Mouse (Mus musculus): ENCODE data around the gene Klhdc7b.

Gene Klhdc7b

DNA sequence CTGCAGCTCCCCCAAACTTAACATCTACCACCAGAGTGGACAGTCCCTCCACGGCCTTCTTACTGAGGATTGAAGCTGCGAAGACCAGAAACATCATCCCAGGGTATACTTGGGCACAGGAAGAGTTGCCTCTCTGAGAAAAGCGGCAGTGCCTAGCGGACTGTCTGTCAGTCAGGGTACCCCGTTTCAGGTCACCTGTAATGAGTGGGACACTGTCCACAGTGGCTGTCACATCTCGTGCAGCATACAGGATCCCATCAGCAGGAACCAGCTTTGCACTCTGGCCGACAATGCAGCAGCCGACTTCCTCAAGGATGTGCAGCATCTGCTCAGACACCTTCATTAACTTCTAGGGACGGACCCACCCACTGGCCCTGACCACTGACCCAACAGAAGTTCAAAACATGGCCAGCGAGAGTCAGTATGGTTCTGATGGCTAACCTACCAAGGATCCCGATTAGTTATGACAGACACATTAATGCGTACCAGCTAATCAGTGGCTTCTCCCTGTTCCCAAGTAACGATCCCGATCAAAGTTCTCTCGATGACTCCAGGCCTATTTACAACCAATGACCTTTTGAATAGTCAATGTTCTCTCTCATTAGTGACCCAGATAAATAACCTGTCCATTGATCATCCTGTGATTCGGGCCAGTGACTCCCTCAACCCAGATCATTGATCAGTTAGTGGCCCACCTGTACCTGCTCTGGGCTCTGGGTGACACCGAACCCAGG, 9.7 kb upstream of the Klhdc7b start:
- DNase-seq (ENCODE audit: low spot score in 2 of 2): no peak

DNA sequence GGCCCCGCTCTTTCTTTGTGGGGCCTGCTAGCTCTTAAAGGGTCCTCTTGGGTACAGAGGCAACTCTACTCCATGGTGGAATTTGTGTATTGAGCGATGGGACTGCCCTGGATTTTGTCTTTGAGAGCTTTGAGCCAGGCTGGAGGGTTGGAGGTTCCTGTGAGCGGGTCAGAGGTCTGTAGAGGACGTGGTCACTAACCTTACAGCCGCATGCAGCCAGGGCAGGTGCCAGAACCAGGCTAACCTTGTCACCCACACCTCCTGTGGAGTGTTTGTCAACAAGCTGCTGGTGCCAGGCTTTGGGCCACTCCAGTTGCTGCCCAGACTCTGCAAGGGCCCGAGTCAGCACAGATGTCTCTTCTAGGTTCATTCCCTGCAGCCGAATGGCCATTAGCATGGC, 8.7 kb upstream of the Klhdc7b start:
- DNase-seq (ENCODE audit: low spot score in 2 of 2): no peak

DNA sequence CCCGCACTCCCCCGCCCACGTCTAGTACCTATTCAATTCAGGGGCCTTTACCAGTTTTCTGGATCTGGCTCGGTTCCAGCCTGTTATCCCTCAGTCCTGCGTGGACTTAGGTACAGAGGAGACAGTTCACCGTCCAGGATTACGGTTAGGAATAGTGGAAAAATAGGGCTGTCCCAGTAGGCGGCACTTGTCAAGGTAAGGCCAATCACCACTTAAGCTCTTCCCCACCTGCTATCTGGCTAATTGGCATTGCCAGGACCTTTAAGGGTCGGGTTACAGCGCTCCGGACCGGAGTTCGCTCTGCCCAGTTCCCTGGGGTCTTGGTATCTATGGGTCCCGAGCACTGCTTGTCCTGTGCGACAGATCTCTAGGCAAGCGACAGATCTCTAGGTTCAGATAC, 7.8 kb upstream of the Klhdc7b start, which contains the start of gene Tymp:
Gene Tymp, minus strand, starts transcription at position 83 of the 400 bp plus-strand sequence.
- DNase-seq (ENCODE audit: low spot score in 2 of 2): no peak

DNA sequence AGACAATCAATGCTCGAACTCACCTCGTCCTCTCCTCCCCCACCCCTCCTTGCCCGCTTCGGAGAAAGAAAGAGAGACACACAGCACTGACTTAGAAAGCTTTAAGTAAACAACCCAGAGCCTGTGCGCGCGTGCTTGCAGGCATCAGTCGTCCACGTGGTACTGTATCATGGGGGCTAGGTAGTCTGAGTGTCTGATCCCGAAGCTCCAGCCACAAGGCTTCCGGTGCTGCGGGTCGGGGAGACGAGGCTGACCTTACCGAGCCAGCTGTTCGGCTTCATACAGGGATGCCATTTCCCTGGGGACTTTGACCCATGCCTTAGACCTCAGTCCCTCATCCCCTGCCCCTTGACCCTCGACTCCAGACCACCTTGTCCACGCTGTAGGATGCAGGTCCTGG, 7.4 kb upstream of the Klhdc7b start:
- DNase-seq (ENCODE audit: low spot score in 2 of 2): no peak

GRCm38 (mm10) chr15:89377938-89378828, 6.5 kb upstream of the Klhdc7b start:
- no peak for DNase-seq (ENCODE audit: low spot score in 2 of 2)

- no peak for DNase-seq (ENCODE audit: low spot score in 2 of 2)
Measured at GRCm38 (mm10) chr15:89378831-89379401, 5.8 kb upstream of the Klhdc7b start, which contains the start of gene Odf3b. TSS of gene Odf3b (minus strand) at chr15:89379282.

- DNase-seq (ENCODE audit: low spot score in 2 of 2): no peak
Measured at GRCm38 (mm10) chr15:89379429-89379828, 5.3 kb upstream of the Klhdc7b start.

- no peak for DNase-seq (ENCODE audit: low spot score in 2 of 2)
Measured at GRCm38 (mm10) chr15:89387127-89387526, 2.4 kb downstream of the Klhdc7b start.

DNA sequence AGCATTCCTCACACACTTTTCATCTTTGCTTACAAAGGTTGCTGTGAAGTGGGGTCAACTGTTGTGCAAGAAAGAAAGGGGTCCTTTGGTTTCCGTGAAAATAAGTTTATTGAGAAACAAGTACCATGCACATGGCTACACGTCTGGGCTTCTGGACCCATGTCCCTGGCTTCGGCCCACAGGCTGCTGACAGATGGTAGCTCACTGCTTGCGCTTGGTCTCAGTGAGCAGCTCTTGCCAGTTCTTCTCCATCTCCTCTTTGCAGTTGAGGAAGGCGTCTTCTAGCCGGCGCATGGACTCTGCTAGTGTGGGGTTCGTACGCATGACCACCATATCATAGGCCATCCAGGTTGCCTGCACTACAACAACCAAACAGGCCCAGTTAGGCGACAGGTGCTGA, 5.4 kb downstream of the Klhdc7b start:
- no peak for DNase-seq (ENCODE audit: low spot score in 2 of 2)

DNA sequence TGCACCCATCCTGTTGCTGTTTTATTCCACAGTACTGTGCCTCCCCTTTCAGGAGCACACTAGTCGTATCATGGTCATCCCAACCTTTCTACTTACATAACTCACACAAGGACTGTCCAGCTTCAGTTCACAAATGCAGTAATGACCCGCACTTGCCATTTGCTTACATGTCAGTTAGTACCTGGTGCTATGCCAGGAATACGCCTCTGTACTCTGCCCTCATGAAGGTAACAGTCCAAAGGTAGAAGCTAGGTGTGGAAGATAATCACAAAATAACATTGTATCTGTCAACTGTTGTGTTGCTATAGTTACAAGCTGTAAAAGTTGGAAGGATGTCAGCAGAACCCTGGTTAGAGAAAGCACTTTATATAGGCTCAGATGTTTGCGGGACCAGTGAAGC, 12.2 kb downstream of the Klhdc7b start:
- no peak for DNase-seq (ENCODE audit: low spot score in 2 of 2)

- DNase-seq (ENCODE audit: low spot score in 2 of 2): no peak
Measured at GRCm38 (mm10) chr15:89398146-89398545, 13.4 kb downstream of the Klhdc7b start.

DNA sequence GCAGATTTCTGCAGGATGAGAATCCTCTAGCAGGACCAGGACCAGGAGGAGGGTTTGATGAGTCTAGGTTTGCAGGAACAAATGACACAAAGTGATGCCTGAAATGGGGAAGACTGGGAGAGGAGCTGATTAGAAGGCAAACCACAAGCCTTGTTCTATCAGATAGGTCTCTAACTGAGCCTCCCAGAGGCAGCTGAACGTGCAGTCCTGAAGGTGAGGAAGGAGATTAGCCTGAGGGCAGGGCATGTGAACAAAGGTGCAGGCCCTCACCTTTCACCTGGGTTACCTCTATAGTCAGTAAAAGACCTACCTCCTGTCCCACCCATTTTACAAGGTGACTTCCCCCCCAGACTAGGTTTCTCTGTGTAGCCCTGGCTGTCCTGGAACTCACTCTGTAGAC, 15.0 kb downstream of the Klhdc7b start:
- no peak for DNase-seq (ENCODE audit: low spot score in 2 of 2)

GRCm38 (mm10) chr15:89402471-89402870, 17.8 kb downstream of the Klhdc7b start:
- DNase-seq (ENCODE audit: low spot score in 2 of 2): no peak

DNA sequence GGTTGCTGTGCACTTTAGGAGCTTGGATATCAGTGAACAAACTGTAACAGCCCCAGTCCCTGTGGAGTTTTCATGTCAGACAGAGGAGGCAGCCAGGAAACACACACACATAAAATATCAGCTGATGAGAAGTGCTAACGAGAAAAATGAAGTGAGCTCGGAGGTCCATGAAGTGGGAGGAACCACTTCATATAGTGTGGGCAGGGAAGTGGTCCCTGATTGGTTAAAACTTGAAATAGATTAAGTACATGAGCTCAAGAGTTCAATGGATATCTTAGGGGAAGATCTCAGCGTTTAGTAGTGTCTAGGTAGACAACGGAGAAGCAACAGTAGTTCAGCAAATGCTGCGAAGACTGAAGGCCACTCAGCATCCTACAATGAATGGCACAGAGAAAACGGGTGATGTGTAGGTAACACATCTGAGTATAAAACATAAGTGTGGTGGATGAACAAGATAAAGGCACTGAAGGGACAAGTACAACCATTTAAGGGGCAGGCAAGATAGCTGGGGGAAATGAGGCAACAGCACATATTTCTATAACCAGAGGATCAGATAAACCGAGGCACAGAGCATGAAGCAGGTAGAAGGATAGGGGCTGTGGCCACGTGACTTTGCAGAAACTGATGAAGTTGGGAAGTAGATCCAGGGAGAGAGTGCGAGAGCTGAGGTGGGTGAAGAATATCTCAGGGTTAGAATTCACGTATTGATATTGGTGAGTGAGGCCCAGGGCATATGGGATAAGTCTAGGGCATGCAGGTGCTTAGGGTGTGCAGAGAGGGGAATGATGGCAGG, 20.3 kb downstream of the Klhdc7b start:
- no peak for DNase-seq (ENCODE audit: low spot score in 2 of 2)

GRCm38 (mm10) chr15:89406691-89407090, 22.0 kb downstream of the Klhdc7b start:
- no peak for DNase-seq (ENCODE audit: low spot score in 2 of 2)

GRCm38 (mm10) chr15:89410118-89410517, 25.4 kb downstream of the Klhdc7b start, which contains the start of gene Syce3:
TSS of gene Syce3 (minus strand) at chr15:89410503.
- no peak for DNase-seq (ENCODE audit: low spot score in 2 of 2)

DNA sequence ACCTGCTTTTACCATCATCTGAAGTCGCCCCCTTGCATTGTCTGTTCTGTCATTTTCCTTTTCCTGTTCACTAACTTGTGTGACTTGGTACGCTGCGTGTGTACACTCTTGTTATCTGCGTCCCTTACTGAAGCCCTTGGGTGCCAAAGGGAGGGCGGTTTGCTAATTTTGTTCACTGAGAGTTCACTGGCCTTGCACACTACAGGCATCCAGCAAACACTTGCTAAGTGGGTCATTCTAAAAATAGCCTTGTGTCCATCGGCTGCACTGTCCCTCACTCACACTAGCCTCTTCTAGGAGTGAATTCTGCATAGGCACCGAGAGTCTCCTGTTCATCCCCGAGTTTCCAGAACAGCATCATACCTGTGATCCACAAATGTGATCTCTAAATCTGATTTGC, 30.6 kb downstream of the Klhdc7b start:
- no peak for DNase-seq (ENCODE audit: low spot score in 2 of 2)

DNA sequence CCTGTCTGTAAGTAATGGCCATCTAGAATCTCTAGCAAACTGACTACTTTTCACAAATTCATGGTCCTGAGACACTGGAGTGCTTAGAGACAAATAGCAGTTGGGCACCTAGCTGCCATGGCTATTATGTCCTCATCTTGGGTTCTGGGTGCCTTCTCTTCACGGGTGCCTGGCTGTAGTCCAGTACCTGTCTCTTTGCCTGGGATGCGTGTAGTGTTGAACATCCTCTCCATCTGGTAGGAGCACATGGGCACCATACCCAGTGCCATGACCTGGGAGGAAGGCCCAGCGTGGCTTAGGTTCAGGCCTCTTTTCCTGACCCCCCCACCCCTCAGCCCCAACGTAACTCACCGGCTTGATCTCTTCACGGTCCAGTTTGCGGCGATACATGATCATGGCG, 37.2 kb downstream of the Klhdc7b start:
- DNase-seq (ENCODE audit: low spot score in 2 of 2): no peak

GRCm38 (mm10) chr15:89424621-89425020, 39.9 kb downstream of the Klhdc7b start:
- DNase-seq (ENCODE audit: low spot score in 2 of 2): no peak

- peak in 1 of 2 experiments; percentile 15 for DNase-seq (ENCODE audit: low spot score in 2 of 2)
Measured at GRCm38 (mm10) chr15:89425711-89426121, 41.0 kb downstream of the Klhdc7b start, which contains the start of gene Cpt1b. TSS of gene Cpt1b (minus strand) at chr15:89425863.

GRCm38 (mm10) chr15:89426716-89427115, 42.0 kb downstream of the Klhdc7b start:
- no peak for DNase-seq (ENCODE audit: low spot score in 2 of 2)

Data from urinary bladder, postnatal 36 days (tissue).